Mouse (Mus musculus) bone marrow, adult 2 months (tissue): ENCODE measurements around the gene Stag3. TPM values are rescaled to one million over a fixed set of nuclear protein-coding genes. Genes with fewer than 3 reads are reported as not detected.

Experiments used
- H3K27ac ChIP-seq: fragments of 200-500 bp; 2 replicates; pipeline ENCODE4 v1.5.1; 2012; ENCODE audit warnings: low read depth, mild to moderate bottlenecking, control low read depth, inconsistent platforms, low read length; ENCODE audit not compliant: control insufficient read depth, poor library complexity, insufficient read depth
- H3K4me1 ChIP-seq: fragments of 200-500 bp; 2 replicates; pipeline ENCODE4 v1.6.1; 2011; ENCODE audit warnings: low read length; ENCODE audit not compliant: control insufficient read depth, insufficient read depth
- H3K4me3 ChIP-seq: fragments of 200-500 bp; replicated peaks from 2 replicates; pipeline ENCODE3; 2011; ENCODE audit warnings: mild to moderate bottlenecking, low read depth, low read length, control low read depth; ENCODE audit not compliant: control insufficient read depth
- CTCF ChIP-seq: fragments of 200-500 bp; IDR thresholded peaks from 2 replicates; pipeline ENCODE4 v1.5.1; 2011; ENCODE audit warnings: low read length, control low read depth; ENCODE audit not compliant: control insufficient read depth, insufficient read depth
- POLR2A ChIP-seq: fragments of 200-500 bp; IDR thresholded peaks from 2 replicates; pipeline ENCODE4 v1.6.1; 2011; ENCODE audit warnings: low read depth, mild to moderate bottlenecking, control low read depth, low read length, borderline replicate concordance; ENCODE audit not compliant: control insufficient read depth
- WGBS: fragments of 180-500 bp; shearing (Covaris S2); methylation state at CpG from one replicate; pipeline ENCODE4 v1.1.7; 2018; 5-methylcytosine and 5-hydroxymethylcytosine counted together
- polyA plus RNA-seq: library from polyadenylated mRNA; stranded (reverse); fragments of >200 nt; gene quantifications from 2 replicates; pipeline ENCODE4 v1.2.4, GENCODE M21; 2011; ENCODE audit warnings: low replicate concordance; ENCODE audit not compliant: missing spikeins, insufficient read depth, insufficient read length

Stag3 gene
- polyA plus RNA-seq, 1 experiment, result 12.4 TPM

GRCm38 (mm10) chr5:138262582-138263240 lies 17.3 kb upstream of the Stag3 start:
- Histone ChIP-seq H3K4me3 (peak overlapping the region; percentile 87), H3K4me1 (peaks cover 7% of the 10 kb centered on the region), H3K27ac (peak overlapping the region; percentile 97)
- TF ChIP-seq CTCF (no peak), POLR2A (no peak)
- WGBS, result 21% methylated on average over 18 of the region's 18 CpGs

- TF ChIP-seq CTCF (no peak), POLR2A (peak; percentile 92; the same call in 1 of the 2 replicates)
- Histone ChIP-seq H3K4me1 (peaks cover 7% of the 10 kb centered on the region), H3K4me3 (peak within 1 kb of the TSS; percentile 87), H3K27ac (peak within 1 kb of the TSS; percentile 97)
- under 1% methylated on average over 71 of the region's 71 CpGs for WGBS
Measured at GRCm38 (mm10) chr5:138263260-138264206, 16.5 kb upstream of the Stag3 start, which contains the start of gene BC037034. Gene BC037034, minus strand, starts transcription at chr5:138264033.

- Histone ChIP-seq H3K27ac (peak overlapping the region; percentile 70), H3K4me3 (peak overlapping the region; percentile 87), H3K4me1 (peaks cover 7% of the 10 kb centered on the region)
- TF ChIP-seq CTCF (no peak), POLR2A (no peak)
- WGBS, result 5% methylated on average over 6 of the region's 6 CpGs
Measured at GRCm38 (mm10) chr5:138264207-138264578, 15.8 kb upstream of the Stag3 start.

- peaks cover 7% of the 10 kb centered on the region for H3K4me1 ChIP-seq
Measured at GRCm38 (mm10) chr5:138265712-138266111, 14.3 kb upstream of the Stag3 start.

GRCm38 (mm10) chr5:138267114-138267513 lies 12.9 kb upstream of the Stag3 start:
- no peak for TF ChIP-seq CTCF
- no peak for TF ChIP-seq POLR2A
- no peak overlapping the region for H3K27ac ChIP-seq
- no peak overlapping the region for H3K4me3 ChIP-seq
- H3K4me1 ChIP-seq, result peaks cover 2% of the 10 kb centered on the region; the same call in 1 of the 2 replicates
- 86% methylated on average over 3 of the region's 3 CpGs for WGBS

More at GRCm38 (mm10) chr5:138265712-138266111, 14.3 kb upstream of the Stag3 start:
- Histone ChIP-seq H3K4me3 (no peak overlapping the region), H3K27ac (no peak overlapping the region)
- TF ChIP-seq CTCF, result no peak
- no peak for TF ChIP-seq POLR2A
- WGBS, result 96% methylated on average over 4 of the region's 4 CpGs

- no peak overlapping the region for H3K4me3 ChIP-seq
- peaks cover 2% of the 10 kb centered on the region; the same call in 1 of the 2 replicates for H3K4me1 ChIP-seq
- no peak for TF ChIP-seq POLR2A
- TF ChIP-seq CTCF, result no peak
- no peak overlapping the region for H3K27ac ChIP-seq
- WGBS, result 65% methylated on average over 4 of the region's 4 CpGs
Measured at GRCm38 (mm10) chr5:138268980-138269379, 11.1 kb upstream of the Stag3 start.

GRCm38 (mm10) chr5:138271232-138271631 lies 8.8 kb upstream of the Stag3 start:
- Histone ChIP-seq H3K4me3 (no peak overlapping the region), H3K4me1 (peaks cover 2% of the 10 kb centered on the region; the same call in 1 of the 2 replicates), H3K27ac (no peak overlapping the region)
- 57% methylated on average over 3 of the region's 3 CpGs for WGBS
- no peak for TF ChIP-seq CTCF
- TF ChIP-seq POLR2A, result no peak

- WGBS, result 49% methylated on average over 12 of the region's 12 CpGs
- no peak within 1 kb of the TSS for H3K27ac ChIP-seq
- TF ChIP-seq POLR2A, result no peak
- no peak for TF ChIP-seq CTCF
Measured at GRCm38 (mm10) chr5:138272409-138272923, 7.6 kb upstream of the Stag3 start, which contains the start of gene Gal3st4. Gene Gal3st4, minus strand, starts transcription at chr5:138272840.

More at GRCm38 (mm10) chr5:138272409-138272923, 7.6 kb upstream of the Stag3 start, which contains the start of gene Gal3st4:
- Histone ChIP-seq H3K4me3 (no peak within 1 kb of the TSS), H3K4me1 (peaks cover 2% of the 10 kb centered on the region; the same call in 1 of the 2 replicates)
